Mouse (Mus musculus) common myeloid progenitor, adult 5-6 weeks (primary cell): ENCODE measurements around the gene Six6. TPM values are rescaled to one million over a fixed set of nuclear protein-coding genes. Genes with fewer than 3 reads are reported as not detected.
A peak's percentile ranks its signal among the peaks of the same experiment; 100 is the strongest.

Experiments
- ATAC-seq: replicated peaks from 2 replicates; pipeline ENCODE4 v1.8.0; 2016; ENCODE audit warnings: low read depth, mild to moderate bottlenecking, moderate TSS enrichment, inconsistent platforms; ENCODE audit not compliant: poor library complexity, severe bottlenecking
- total RNA-seq: library from RNA; stranded (forward); fragments of 200-1000, 187-1606 nt; gene quantifications from 2 replicates; pipeline ENCODE4 v1.2.3, GENCODE M21; 2017

The Six6 gene
- total RNA-seq, result not detected in 2 replicates

GRCm38 (mm10) chr12:72939616-72940015 is at the start of gene Six6:
Gene Six6, plus strand, starts transcription at chr12:72939892.
- ATAC-seq, result peak; percentile 74

DNA sequence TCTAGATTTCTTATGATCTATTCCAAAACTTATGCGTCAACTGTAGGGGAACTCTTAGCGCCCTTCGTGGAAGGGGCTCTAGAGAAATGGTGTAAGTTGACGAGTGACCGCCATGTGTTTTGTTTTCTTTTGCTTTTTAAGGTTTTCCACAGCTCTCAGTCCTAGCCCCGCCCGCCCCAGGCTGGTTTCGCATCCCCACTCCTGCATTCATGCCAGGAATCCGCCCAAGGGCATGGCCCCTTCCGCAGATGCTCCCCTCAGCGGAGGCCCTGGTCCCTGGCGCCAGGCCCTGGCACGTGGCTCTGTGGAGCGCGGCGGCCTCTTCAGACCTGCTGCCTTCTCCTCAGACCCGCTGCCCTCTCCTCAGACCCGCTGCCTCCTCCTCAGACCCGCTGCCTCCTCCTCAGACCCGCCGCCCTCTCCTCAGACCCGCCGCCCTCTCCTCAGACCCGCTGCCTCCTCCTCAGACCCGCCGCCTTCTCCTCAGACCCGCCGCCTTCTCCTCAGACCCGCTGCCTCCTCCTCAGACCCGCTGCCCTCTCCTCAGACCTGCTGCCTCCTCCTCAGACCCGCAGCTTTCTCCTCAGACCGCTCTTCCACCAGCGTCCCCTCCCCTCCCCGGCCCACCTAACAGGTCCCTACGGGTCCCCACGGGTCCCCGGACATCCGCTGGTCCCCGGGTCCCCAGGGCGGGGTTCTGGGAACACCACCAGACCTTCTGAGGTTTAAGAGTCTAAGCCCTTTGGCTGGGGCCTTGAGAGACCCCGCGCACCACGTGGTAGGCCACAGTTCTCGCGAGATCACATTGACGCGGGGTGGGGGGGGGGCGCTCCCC is 22.3 kb upstream of the Six6 start:
- ATAC-seq, result peak; percentile 39; the same call in 1 of the 2 replicates

DNA sequence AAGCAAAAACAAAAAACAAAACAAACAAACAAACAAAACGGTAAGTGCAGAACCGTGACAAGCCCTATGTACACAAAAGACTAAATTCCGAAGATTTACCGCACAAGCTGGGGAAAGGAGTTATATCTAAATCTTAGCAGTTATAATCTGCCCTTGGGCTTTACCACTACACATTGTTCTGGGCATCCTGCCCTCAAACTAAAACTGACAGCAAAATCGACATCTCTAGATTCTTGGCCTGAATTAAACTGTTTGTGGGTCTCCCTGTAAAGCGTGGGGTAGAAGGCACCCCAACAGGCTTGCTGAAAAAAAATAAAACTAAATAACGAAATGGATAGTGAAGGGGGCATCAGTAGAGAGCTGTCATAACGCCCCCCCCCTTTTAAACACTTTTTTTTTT is 2.9 kb upstream of the Six6 start:
- ATAC-seq, result no peak

GRCm38 (mm10) chr12:72937537-72938120 is 2.1 kb upstream of the Six6 start:
- ATAC-seq, result no peak

DNA sequence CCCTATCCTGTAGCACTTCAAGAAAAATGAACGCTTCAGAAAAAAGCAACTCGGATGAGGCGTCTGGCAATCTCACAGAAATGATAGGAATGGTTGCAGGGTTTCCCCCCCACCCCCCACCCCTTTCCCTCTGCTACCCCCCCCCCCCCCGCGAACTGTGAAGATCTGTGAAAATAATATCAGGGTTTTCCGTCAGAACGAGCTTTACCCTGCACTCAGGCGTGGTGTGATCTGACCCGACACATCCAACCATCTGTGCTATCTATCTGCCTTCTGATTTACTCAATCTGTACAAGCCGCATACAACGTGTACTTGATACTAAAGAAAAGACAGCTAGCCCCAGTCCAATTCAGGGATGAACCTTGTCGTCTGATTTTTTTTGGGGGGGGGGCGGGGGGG is 1.5 kb upstream of the Six6 start:
- no peak for ATAC-seq

GRCm38 (mm10) chr12:72938600-72939490 is 847 bp upstream of the Six6 start:
- no peak for ATAC-seq

DNA sequence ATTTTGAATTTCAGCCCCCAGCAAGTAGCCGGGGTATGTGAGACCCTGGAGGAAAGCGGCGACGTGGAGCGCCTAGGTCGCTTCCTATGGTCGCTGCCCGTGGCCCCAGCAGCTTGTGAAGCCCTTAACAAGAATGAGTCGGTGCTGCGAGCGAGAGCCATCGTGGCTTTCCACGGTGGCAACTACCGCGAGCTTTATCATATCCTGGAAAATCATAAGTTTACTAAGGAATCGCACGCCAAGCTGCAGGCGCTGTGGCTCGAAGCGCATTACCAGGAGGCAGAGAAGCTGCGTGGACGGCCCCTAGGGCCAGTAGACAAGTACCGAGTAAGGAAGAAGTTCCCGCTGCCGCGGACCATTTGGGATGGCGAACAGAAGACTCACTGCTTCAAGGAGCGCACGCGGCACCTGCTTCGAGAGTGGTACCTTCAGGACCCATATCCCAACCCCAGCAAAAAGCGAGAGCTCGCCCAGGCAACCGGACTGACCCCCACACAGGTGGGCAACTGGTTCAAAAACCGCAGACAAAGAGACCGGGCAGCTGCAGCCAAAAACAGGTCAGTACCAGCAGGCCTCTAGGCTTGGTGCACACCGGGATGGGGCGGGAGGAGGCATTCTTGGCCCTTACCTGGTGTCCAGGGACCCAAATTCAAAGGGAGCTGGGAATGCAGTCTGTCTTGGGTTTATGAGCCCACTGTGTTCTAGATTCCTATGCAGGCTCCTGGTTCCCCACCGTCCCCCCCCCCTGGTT is 554 bp downstream of the Six6 start, which contains the start of gene 4930447C04Rik:
Gene 4930447C04Rik, minus strand, starts transcription at position 704 of the 751 bp plus-strand sequence.
- ATAC-seq, result no peak

GRCm38 (mm10) chr12:72940822-72941397 is 1.2 kb downstream of the Six6 start:
- no peak for ATAC-seq

- no peak for ATAC-seq
These were observed 1.8 kb downstream of the Six6 start for GRCm38 (mm10) chr12:72941398-72942051.

- ATAC-seq, result no peak
These were observed 2.5 kb downstream of the Six6 start for GRCm38 (mm10) chr12:72942171-72942570.

- ATAC-seq, result no peak
These were observed 4.0 kb downstream of the Six6 start for GRCm38 (mm10) chr12:72943574-72944110.

DNA sequence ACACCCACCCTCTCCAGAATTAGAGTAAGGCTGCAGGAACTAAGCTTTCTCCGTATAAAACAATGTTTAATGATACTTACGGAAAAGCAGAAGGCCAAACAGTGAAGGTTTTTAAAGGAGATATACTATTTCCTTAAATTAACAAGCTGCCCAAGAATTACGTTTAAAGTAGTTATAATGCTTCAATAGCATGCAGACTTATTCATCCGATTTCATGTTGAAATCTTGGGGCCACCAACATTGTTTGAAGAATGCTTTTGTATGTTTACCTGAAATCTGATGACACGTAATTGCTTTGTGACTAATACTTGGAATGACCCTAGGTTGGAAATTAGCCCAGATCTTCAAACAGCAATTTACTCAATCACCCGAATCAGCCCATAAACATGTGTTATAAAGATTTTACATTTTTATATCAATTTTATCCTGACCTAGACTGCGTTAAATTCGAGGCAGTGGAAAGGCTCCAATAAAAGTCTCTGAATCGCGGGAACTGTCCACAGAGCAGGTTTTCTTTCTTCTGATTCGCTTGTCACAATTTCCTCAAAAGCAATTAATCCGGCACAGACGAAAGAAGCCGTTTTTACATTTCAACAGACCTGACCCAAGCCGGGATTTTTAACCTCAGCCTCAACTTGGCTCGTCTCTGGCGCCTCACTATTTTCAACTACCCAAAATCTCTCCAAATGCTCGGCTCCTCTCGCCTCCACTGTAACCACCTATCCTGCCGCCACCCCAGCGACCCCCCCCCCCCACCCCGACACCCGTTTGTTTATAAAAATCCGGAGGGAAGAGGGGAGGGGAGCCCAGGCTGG is 4.9 kb downstream of the Six6 start:
- ATAC-seq, result no peak

- peak; percentile 25; the same call in 1 of the 2 replicates for ATAC-seq
These were observed 5.8 kb downstream of the Six6 start for GRCm38 (mm10) chr12:72945301-72946063.

DNA sequence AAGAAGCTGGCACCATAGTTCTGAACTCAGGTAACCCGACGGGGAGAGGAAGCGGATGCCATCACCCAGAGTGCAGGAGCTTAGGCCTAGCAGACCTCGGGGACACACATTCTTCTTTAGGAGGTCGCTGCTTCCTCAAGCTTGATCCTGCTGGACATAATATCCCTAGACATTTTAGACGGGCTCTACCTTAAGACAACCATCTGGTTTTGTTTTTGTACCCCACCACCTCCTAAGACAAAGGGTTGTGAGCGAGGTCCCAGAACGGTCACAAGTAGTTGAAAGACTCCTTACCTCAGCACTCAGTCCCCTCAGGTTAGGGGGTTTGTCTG is 6.3 kb downstream of the Six6 start:
- no peak for ATAC-seq

GRCm38 (mm10) chr12:72946805-72947204 is 7.1 kb downstream of the Six6 start:
- no peak for ATAC-seq

- ATAC-seq, result no peak
These were observed 7.6 kb downstream of the Six6 start for GRCm38 (mm10) chr12:72947335-72947734.

DNA sequence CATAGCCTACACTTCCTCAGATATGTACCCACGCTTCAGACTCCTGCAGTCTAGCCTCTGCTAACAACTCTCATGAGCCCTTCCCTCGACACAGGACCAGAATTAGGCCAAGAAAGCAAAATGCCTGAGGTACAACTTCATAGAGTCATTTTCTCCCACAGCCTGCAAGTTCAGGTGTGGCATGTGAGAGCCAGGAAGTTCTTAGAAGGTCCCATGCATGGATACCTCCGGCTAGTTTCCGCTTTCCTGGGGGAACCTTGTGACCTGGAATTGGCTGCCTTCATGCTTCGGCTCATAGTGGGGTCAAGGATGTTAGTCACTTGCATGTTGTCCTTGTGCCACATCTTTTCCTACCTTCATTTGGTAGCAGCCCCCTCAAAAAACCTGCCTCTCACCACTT is 13.4 kb downstream of the Six6 start:
- ATAC-seq, result no peak
